Comparison of ENCODE assay signal across 28 mouse cellular contexts in genomic region chrX:159647564-159647963, GRCm38 (mm10). TPM values are rescaled to one million over a fixed set of nuclear protein-coding genes. Genes with fewer than 3 reads are reported as not detected.
DNase-seq lines count a peak whose midpoint lies in the region; ATAC-seq and TF ChIP-seq lines count a peak whose summit lies in the region.
"Had no signal": no experiment of that assay in that cellular context is flagged by ENCODE, and none has a peak within 500 bp of the region (broad histone marks: within the 10 kb centered on the region; RNA-seq: fewer than 3 reads in every experiment).

No protein-coding gene starts in this region.

- no peaks in the 10 kb centered on the region for H3K27me3 ChIP-seq in liver, adult 2 months (ENCODE audit: control insufficient read depth, insufficient read depth, low read length)
- 0 out of 2 replicates have a peak, but pooled peaks cover 3% of the 10 kb centered on the region for H3K27me3 ChIP-seq in liver, embryonic 12.5 days (replicated peaks)
- H3K27me3 ChIP-seq in MEL (ENCODE audit: control insufficient read depth in 1 of 2, insufficient read depth in 2 of 2, low read length in 2 of 2), result no peaks in the 10 kb centered on the region
- H3K27me3 ChIP-seq in forebrain, embryonic 15.5 days, result no peaks in the 10 kb centered on the region
- H3K27me3 ChIP-seq: heart, embryonic 12.5 days; limb, embryonic 15.5 days had no signal

- no peaks in the 10 kb centered on the region for H3K79me2 ChIP-seq in liver, adult 2 months (ENCODE audit: control insufficient read depth, insufficient read depth, low read length)
- no peaks in the 10 kb centered on the region for H3K79me2 ChIP-seq in MEL (ENCODE audit: control insufficient read depth, insufficient read depth, low read length, poor library complexity)

- no peaks in the 10 kb centered on the region; the same call in 1 of the 2 replicates for H3K4me1 ChIP-seq in liver, adult 2 months (ENCODE audit: control insufficient read depth, insufficient read depth, low read length)
- H3K4me1 ChIP-seq in liver, embryonic 12.5 days, result peaks cover 20% of the 10 kb centered on the region
- peaks cover 28 to 48% of the 10 kb centered on the region in 2 experiments for H3K4me1 ChIP-seq in MEL (ENCODE audit: control insufficient read depth in 1 of 2, insufficient read depth in 2 of 2, low read length in 2 of 2)
- H3K4me1 ChIP-seq in forebrain, embryonic 15.5 days, result no peaks in the 10 kb centered on the region
- H3K4me1 ChIP-seq: limb, embryonic 15.5 days had no signal

- no peak overlapping the region for H3K4me3 ChIP-seq in liver, adult 2 months (ENCODE audit: insufficient read depth, low read depth, low read length)
- no peak overlapping the region for H3K4me3 ChIP-seq in liver, embryonic 12.5 days
- no peak overlapping the region for H3K4me3 ChIP-seq in MEL (ENCODE audit: control insufficient read depth in 1 of 2, insufficient read depth in 1 of 2, low read depth in 2 of 2, low read length in 2 of 2)
- H3K4me3 ChIP-seq in forebrain, embryonic 15.5 days, result no peak overlapping the region
- H3K4me3 ChIP-seq: embryonic facial prominence, embryonic 13.5 days; forebrain, embryonic 10.5 days; heart, adult 2 months; heart, embryonic 12.5 days; kidney, embryonic 15.5 days; limb, embryonic 10.5 days; limb, embryonic 15.5 days; midbrain, embryonic 12.5 days; neural tube, embryonic 13.5 days had no signal

- TF ChIP-seq POLR2A in liver, adult 2 months (IDR thresholded peaks at IDR 0.05; ENCODE audit: extremely low read depth, insufficient read depth, low read length), result no peak
- TF ChIP-seq POLR2A in MEL (IDR thresholded peaks at IDR 0.05; ENCODE audit: control insufficient read depth in 1 of 2, insufficient read depth in 1 of 2, low read depth in 1 of 2, low read length in 2 of 2, poor library complexity in 1 of 2), result no peak

- no peaks in the 10 kb centered on the region for H3K9me3 ChIP-seq in liver, embryonic 12.5 days (replicated peaks)
- H3K9me3 ChIP-seq in MEL (replicated peaks; ENCODE audit: insufficient read depth, low read length), result no peaks in the 10 kb centered on the region
- H3K9me3 ChIP-seq in forebrain, embryonic 15.5 days, result no peaks in the 10 kb centered on the region
- H3K9me3 ChIP-seq: embryonic facial prominence, embryonic 13.5 days; forebrain, embryonic 10.5 days; heart, embryonic 12.5 days; kidney, embryonic 15.5 days; limb, embryonic 10.5 days; limb, embryonic 15.5 days; midbrain, embryonic 12.5 days; neural tube, embryonic 13.5 days had no signal

- TF ChIP-seq EP300 in MEL (IDR thresholded peaks at IDR 0.05; ENCODE audit: low read depth in 1 of 2, low read length in 2 of 2), result peak; percentile 73 to 76

- TF ChIP-seq RAD21 in MEL (IDR thresholded peaks at IDR 0.05; ENCODE audit: low read depth, low read length), result no peak

- no peak overlapping the region for H3K4me2 ChIP-seq in liver, embryonic 12.5 days
- H3K4me2 ChIP-seq in forebrain, embryonic 15.5 days (replicated peaks), result no peak overlapping the region
- H3K4me2 ChIP-seq: embryonic facial prominence, embryonic 13.5 days; heart, embryonic 12.5 days; hindbrain, embryonic 14.5 days; kidney, embryonic 15.5 days; limb, embryonic 15.5 days; midbrain, embryonic 12.5 days; neural tube, embryonic 13.5 days had no signal

- no peak for ATAC-seq in liver, embryonic 12.5 days
- ATAC-seq in hematopoietic stem cell, adult 5-6 weeks (replicated peaks in 1 of 2; ENCODE audit: insufficient read depth in 1 of 2, low FRiP score in 2 of 2, low TSS enrichment in 1 of 2, low read depth in 1 of 2, poor library complexity in 2 of 2, severe bottlenecking in 2 of 2), result peak; percentile 38 to 75; a peak in 3 of 4 replicates
- peak; percentile 73; the same call in 1 of the 2 replicates for ATAC-seq in monocyte, adult 5-6 weeks (replicated peaks; ENCODE audit: insufficient number of reproducible peaks, low FRiP score, low TSS enrichment, poor library complexity, severe bottlenecking)
- no peak for ATAC-seq in forebrain, embryonic 15.5 days (replicated peaks)
- ATAC-seq: inflammation-experienced regulatory T-cells, adult 6 months; Patski had no signal

- 71% methylated on average over 5 of the region's 5 CpGs for WGBS in liver, adult 2 months
- 28% methylated on average over 5 of the region's 5 CpGs for WGBS in liver, embryonic 12.5 days (ENCODE audit: insufficient replicate concordance)
- WGBS in forebrain, embryonic 15.5 days, result 82% methylated on average over 5 of the region's 5 CpGs

- H3K27ac ChIP-seq in liver, adult 2 months (replicated peaks; ENCODE audit: insufficient read depth, low read depth, low read length), result no peak overlapping the region
- no peak overlapping the region for H3K27ac ChIP-seq in liver, embryonic 12.5 days
- H3K27ac ChIP-seq in MEL (ENCODE audit: control insufficient read depth, low read depth, low read length), result peak overlapping the region; percentile 67
- no peak overlapping the region for H3K27ac ChIP-seq in forebrain, embryonic 15.5 days (replicated peaks)
- H3K27ac ChIP-seq: embryonic facial prominence, embryonic 13.5 days; forebrain, embryonic 10.5 days; heart, adult 2 months; hindbrain, embryonic 14.5 days; kidney, embryonic 15.5 days; limb, embryonic 10.5 days; limb, embryonic 15.5 days; midbrain, embryonic 12.5 days; neural tube, embryonic 13.5 days had no signal

- peak; percentile 17 for DNase-seq in liver, adult 2 months (ENCODE audit: extremely low read depth, low read depth, low spot score)
- DNase-seq in MEL (ENCODE audit: low read depth, low spot score), result peak; percentile 88
- no peak for DNase-seq in spleen, postnatal 10 days (ENCODE audit: low spot score in 2 of 2)
- DNase-seq in thymus, postnatal 4 days, result no peak
- DNase-seq: adrenal gland, postnatal 10 days; cerebellum, adult 11-12 months; cerebellum, adult 9-11 months; gastrocnemius, postnatal 10 days; heart, adult 2 months; heart, postnatal 4 days; kidney, adult 11 months; kidney, postnatal 25 days; thymus, postnatal 25 days had no signal

- H3K36me3 ChIP-seq in liver, adult 2 months (ENCODE audit: control insufficient read depth, insufficient read depth, low read length), result no peaks in the 10 kb centered on the region
- H3K36me3 ChIP-seq in liver, embryonic 12.5 days, result no peaks in the 10 kb centered on the region
- peaks cover 0 to 53% of the 10 kb centered on the region in 2 experiments; a peak in 2 of 4 replicates for H3K36me3 ChIP-seq in MEL (ENCODE audit: control insufficient read depth in 1 of 2, insufficient read depth in 2 of 2, low read length in 2 of 2)
- no peaks in the 10 kb centered on the region for H3K36me3 ChIP-seq in forebrain, embryonic 15.5 days
- H3K36me3 ChIP-seq: embryonic facial prominence, embryonic 13.5 days; forebrain, embryonic 10.5 days; heart, embryonic 12.5 days; kidney, embryonic 15.5 days; limb, embryonic 10.5 days; limb, embryonic 15.5 days; midbrain, embryonic 12.5 days; neural tube, embryonic 13.5 days had no signal

- no peak overlapping the region for H3K9ac ChIP-seq in liver, adult 2 months (ENCODE audit: low read depth, low read length)
- no peak overlapping the region for H3K9ac ChIP-seq in liver, embryonic 12.5 days
- no peak overlapping the region for H3K9ac ChIP-seq in MEL (ENCODE audit: control insufficient read depth, low read depth, low read length, poor library complexity, severe bottlenecking)
- H3K9ac ChIP-seq in forebrain, embryonic 15.5 days (replicated peaks), result no peak overlapping the region
- H3K9ac ChIP-seq: embryonic facial prominence, embryonic 13.5 days; heart, embryonic 12.5 days; hindbrain, embryonic 14.5 days; kidney, embryonic 15.5 days; limb, embryonic 15.5 days; midbrain, embryonic 12.5 days; neural tube, embryonic 13.5 days had no signal

- no peak for TF ChIP-seq CTCF in liver, adult 2 months (IDR thresholded peaks at IDR 0.05; ENCODE audit: low read depth, low read length)
- no peak for TF ChIP-seq CTCF in MEL (IDR thresholded peaks at IDR 0.05 in 2 of 3, conservative IDR thresholded peaks at IDR 0.05 in 1 of 3; ENCODE audit: control insufficient read depth in 1 of 3, insufficient read depth in 1 of 3, low read depth in 2 of 3, low read length in 3 of 3, poor library complexity in 1 of 3, severe bottlenecking in 1 of 3)

TF ChIP-seq in MEL, 35 proteins besides CTCF, POLR2A, EP300 and RAD21 (continues in another document):
- TF ChIP-seq SIN3A (IDR thresholded peaks at IDR 0.05; ENCODE audit: low read length) (0 out of 2 replicates have a peak, but pooled peaks have one; percentile 8), SMC3 (IDR thresholded peaks at IDR 0.05; ENCODE audit: low read depth, low read length) (no peak), ZNF384 (IDR thresholded peaks at IDR 0.05; ENCODE audit: low read depth, low read length) (0 out of 2 replicates have a peak, but pooled peaks have one; percentile 19), E2F4 (IDR thresholded peaks at IDR 0.05; ENCODE audit: borderline replicate concordance, low read depth, low read length) (no peak), HCFC1 (IDR thresholded peaks at IDR 0.05; ENCODE audit: low read depth, low read length) (no peak), RCOR1 (IDR thresholded peaks at IDR 0.05; ENCODE audit: low read depth, low read length) (peak; percentile 75), NRF1 (IDR thresholded peaks at IDR 0.05; ENCODE audit: insufficient read depth, low read depth, low read length, poor library complexity, severe bottlenecking) (no peak), TAL1 (IDR thresholded peaks at IDR 0.05; ENCODE audit: low read length) (peak; percentile 51), POLR2AphosphoS2 (IDR thresholded peaks at IDR 0.05; ENCODE audit: low read length) (no peak), USF2 (IDR thresholded peaks at IDR 0.05; ENCODE audit: borderline replicate concordance in 1 of 2, insufficient read depth in 1 of 2, low read depth in 1 of 2, low read length in 2 of 2) (no peak), MEF2A (IDR thresholded peaks at IDR 0.05; ENCODE audit: extremely low read depth, insufficient replicate concordance, low read depth, low read length, poor library complexity, severe bottlenecking) (no peak), GATA1 (IDR thresholded peaks at IDR 0.05; ENCODE audit: low read depth, low read length) (peak; percentile 62), POLR2AphosphoS5 (IDR thresholded peaks at IDR 0.05; ENCODE audit: borderline replicate concordance, low read depth, low read length) (no peak), TCF12 (IDR thresholded peaks at IDR 0.05; ENCODE audit: low read depth, low read length) (peak; percentile 42; the same call in 1 of the 2 replicates)

RNA-seq across cellular contexts. Expression of gene Sh3kbp1, which starts 20.5 kb away (rescaled TPM):
- total RNA-seq in liver, adult 2 months (2014; rRNA removed), result 1.3 and 1.9 TPM in 2 replicates
- 0.20 and 1.0 TPM in 2 replicates for polyA plus RNA-seq in liver, adult 2 months (2012; rRNA removed)
- 16.1 and 16.8 TPM in 2 replicates for polyA plus RNA-seq in liver, embryonic 12.5 days (2016; fragmentation: Nextera tagmentation; extraction: Ambion mirVana)
- total RNA-seq in MEL (2012; rRNA removed), result 16.0 and 18.6 TPM in 2 replicates
- 10 to 100 TPM in 1 of 2 experiments, not detected in 1; 37.7 TPM for polyA plus RNA-seq in MEL (2012; ENCODE audit: insufficient read depth in 1 of 2, insufficient read length in 2 of 2, low read depth in 1 of 2, low replicate concordance in 2 of 2, missing spikeins in 1 of 2)
- total RNA-seq in hematopoietic stem cell, adult 5-6 weeks (2017), result 88.6 and 110 TPM in 2 replicates
- 169 to 178 TPM (median 177 TPM) in 3 replicates for total RNA-seq in monocyte, adult 5-6 weeks (2017)
- 51.6 and 53.7 TPM in 2 replicates for polyA plus RNA-seq in forebrain, embryonic 15.5 days (2015; fragmentation: Nextera tagmentation; extraction: Ambion mirVana)

Comparison
In these comparisons a context has a peak if more than half of its experiments do, and no peak if none do; other contexts are left out.
1. DNase-seq: peak in liver, adult 2 months (single experiment) and MEL (single experiment); none in spleen, postnatal 10 days (0 of 2) and thymus, postnatal 4 days (single experiment).
2. ATAC-seq: peak in hematopoietic stem cell, adult 5-6 weeks (2 of 2) and monocyte, adult 5-6 weeks (single experiment); none in liver, embryonic 12.5 days (single experiment) and forebrain, embryonic 15.5 days (single experiment).